Mouse (Mus musculus) heart, adult 18-20 months (tissue): ENCODE measurements around the gene Smc3. TPM values are rescaled to one million over a fixed set of nuclear protein-coding genes. Genes with fewer than 3 reads are reported as not detected.

Source experiments
- total RNA-seq, 2 experiments: library from RNA; stranded (reverse); gene quantifications; 2 replicates each; pipeline ENCODE4 v1.2.3; 2021

Smc3 gene
- total RNA-seq, 2 experiments from 2014 or later, result 20.2 to 22.6 TPM

Other genes with a start within 250 kb of the Smc3 start
- not detected for gene Gm10197, start 228.6 kb upstream of the Smc3 start, total RNA-seq
- 10 to 100 TPM; 33.5 to 34.6 TPM for gene Smndc1, start 209.8 kb upstream of the Smc3 start, total RNA-seq
- gene Dusp5, start 71.3 kb upstream of the Smc3 start, total RNA-seq, result 1 to 10 TPM; 3.3 to 4.2 TPM
- 10 to 100 TPM; 61.0 to 86.5 TPM for gene Nutf2-ps1, start 11.3 kb upstream of the Smc3 start, total RNA-seq
- 100 to 1,000 TPM; 175 to 184 TPM for gene Rbm20, start 76.9 kb downstream of the Smc3 start, total RNA-seq